Mouse (Mus musculus): ENCODE results near the gene Sh3glb2. TPM values are rescaled to one million over a fixed set of nuclear protein-coding genes. Genes with fewer than 3 reads are reported as not detected.
A peak's percentile ranks its signal among the peaks of the same experiment; 100 is the strongest.

The Sh3glb2 gene
- total and polyA plus RNA-seq, 2 experiments from 2014 or later: 156 to 292 TPM

- 65% methylated on average over 4 of the region's 4 CpGs for WGBS
- peaks cover 27% of the 10 kb centered on the region for H3K36me3 ChIP-seq (ENCODE audit: insufficient read depth)
- H3K9me3 ChIP-seq (ENCODE audit: low read length): no peaks in the 10 kb centered on the region
- no peak overlapping the region for H3K9ac ChIP-seq
- DNase-seq: no peak
- no peak overlapping the region for H3K4me3 ChIP-seq (ENCODE audit: low read depth, low read length)
- H3K27me3 ChIP-seq (ENCODE audit: insufficient read depth, low read length): no peaks in the 10 kb centered on the region
- ATAC-seq: no peak
- no peak for TF ChIP-seq CTCF (IDR thresholded peaks at IDR 0.05; ENCODE audit: low read depth)
- no peak overlapping the region for H3K4me2 ChIP-seq (ENCODE audit: low read depth)
- H3K27ac ChIP-seq (ENCODE audit: low read depth, low read length): no peak overlapping the region
- peaks cover 10% of the 10 kb centered on the region for H3K4me1 ChIP-seq (ENCODE audit: insufficient read depth)
Measured at GRCm38 (mm10) chr2:30356266-30356665, 2.9 kb downstream of the Sh3glb2 start.

- no peak overlapping the region for H3K4me2 ChIP-seq (ENCODE audit: low read depth)
- no peaks in the 10 kb centered on the region for H3K9me3 ChIP-seq (ENCODE audit: low read length)
- WGBS: 46% methylated on average over 4 of the region's 4 CpGs
- ATAC-seq: no peak
- no peak for DNase-seq
- no peak overlapping the region for H3K4me3 ChIP-seq (ENCODE audit: low read depth, low read length)
- H3K36me3 ChIP-seq (ENCODE audit: insufficient read depth): peaks cover 31% of the 10 kb centered on the region
- peaks cover 10% of the 10 kb centered on the region for H3K4me1 ChIP-seq (ENCODE audit: insufficient read depth)
- no peak for TF ChIP-seq CTCF (IDR thresholded peaks at IDR 0.05; ENCODE audit: low read depth)
- H3K9ac ChIP-seq: no peak overlapping the region
- H3K27me3 ChIP-seq (ENCODE audit: insufficient read depth, low read length): no peaks in the 10 kb centered on the region
- H3K27ac ChIP-seq (ENCODE audit: low read depth, low read length): no peak overlapping the region
Measured at GRCm38 (mm10) chr2:30355861-30356260, 3.3 kb downstream of the Sh3glb2 start.

DNA sequence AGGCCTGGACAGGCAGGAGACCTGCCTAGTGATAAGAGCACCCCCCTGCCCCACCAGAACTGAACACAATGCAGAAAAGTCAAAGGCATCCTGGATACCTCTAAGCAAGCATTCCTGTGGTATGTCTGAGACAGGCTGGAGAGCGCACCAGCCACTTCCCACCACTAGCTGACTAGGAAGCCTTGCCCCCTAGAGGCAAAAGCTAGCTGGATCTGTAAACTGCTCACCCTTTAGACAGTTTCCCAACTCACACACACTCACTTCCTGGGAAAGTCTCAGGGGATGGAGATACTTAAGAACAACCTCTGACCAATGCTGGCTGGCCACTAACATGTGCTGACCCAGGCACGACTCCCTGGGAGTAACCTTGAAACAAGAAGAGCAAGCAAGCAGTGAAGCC lies 8.0 kb downstream of the Sh3glb2 start:
- TF ChIP-seq CTCF (IDR thresholded peaks at IDR 0.05; ENCODE audit: low read depth): peak; percentile 55
- no peak overlapping the region for H3K9ac ChIP-seq
- no peak overlapping the region for H3K27ac ChIP-seq (ENCODE audit: low read depth, low read length)
- 0 out of 2 replicates have a peak, but pooled peaks have one; percentile 52 for ATAC-seq
- H3K9me3 ChIP-seq (ENCODE audit: low read length): no peaks in the 10 kb centered on the region
- 91% methylated on average over 2 of the region's 2 CpGs for WGBS
- H3K4me1 ChIP-seq (ENCODE audit: insufficient read depth): no peaks in the 10 kb centered on the region
- no peak overlapping the region for H3K4me2 ChIP-seq (ENCODE audit: low read depth)
- H3K4me3 ChIP-seq (ENCODE audit: low read depth, low read length): no peak overlapping the region
- no peaks in the 10 kb centered on the region for H3K27me3 ChIP-seq (ENCODE audit: insufficient read depth, low read length)
- peaks cover 74% of the 10 kb centered on the region for H3K36me3 ChIP-seq (ENCODE audit: insufficient read depth)
- DNase-seq: no peak

DNA sequence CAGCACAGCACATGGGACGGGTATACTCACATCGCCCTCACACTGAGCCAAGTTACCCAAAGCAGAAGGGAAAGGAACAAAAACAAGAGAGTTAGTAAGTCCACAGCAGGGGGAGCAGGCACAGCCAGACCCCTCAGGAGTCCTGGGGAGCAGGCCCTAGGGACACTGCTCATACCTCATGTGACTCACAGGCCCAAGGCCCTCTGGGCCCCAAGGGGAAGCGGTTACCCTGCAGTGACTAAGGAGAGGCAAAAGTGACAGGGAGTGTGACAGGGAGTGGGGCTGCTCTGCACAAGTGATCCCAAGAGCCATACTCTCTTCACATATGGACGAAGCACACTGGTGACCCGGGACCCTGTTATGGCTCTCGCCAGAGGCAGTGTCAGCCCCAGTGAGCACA lies 9.9 kb downstream of the Sh3glb2 start:
- Histone ChIP-seq H3K4me2 (ENCODE audit: low read depth) (no peak overlapping the region), H3K9me3 (ENCODE audit: low read length) (no peaks in the 10 kb centered on the region), H3K27me3 (ENCODE audit: insufficient read depth, low read length) (no peaks in the 10 kb centered on the region), H3K4me1 (ENCODE audit: insufficient read depth) (no peaks in the 10 kb centered on the region), H3K27ac (ENCODE audit: low read depth, low read length) (no peak overlapping the region), H3K4me3 (ENCODE audit: low read depth, low read length) (no peak overlapping the region), H3K36me3 (ENCODE audit: insufficient read depth) (peaks cover 87% of the 10 kb centered on the region), H3K9ac (no peak overlapping the region)
- WGBS: 90% methylated on average over 6 of the region's 6 CpGs
- no peak for TF ChIP-seq CTCF (IDR thresholded peaks at IDR 0.05; ENCODE audit: low read depth)
- ATAC-seq: no peak
- DNase-seq: no peak

DNA sequence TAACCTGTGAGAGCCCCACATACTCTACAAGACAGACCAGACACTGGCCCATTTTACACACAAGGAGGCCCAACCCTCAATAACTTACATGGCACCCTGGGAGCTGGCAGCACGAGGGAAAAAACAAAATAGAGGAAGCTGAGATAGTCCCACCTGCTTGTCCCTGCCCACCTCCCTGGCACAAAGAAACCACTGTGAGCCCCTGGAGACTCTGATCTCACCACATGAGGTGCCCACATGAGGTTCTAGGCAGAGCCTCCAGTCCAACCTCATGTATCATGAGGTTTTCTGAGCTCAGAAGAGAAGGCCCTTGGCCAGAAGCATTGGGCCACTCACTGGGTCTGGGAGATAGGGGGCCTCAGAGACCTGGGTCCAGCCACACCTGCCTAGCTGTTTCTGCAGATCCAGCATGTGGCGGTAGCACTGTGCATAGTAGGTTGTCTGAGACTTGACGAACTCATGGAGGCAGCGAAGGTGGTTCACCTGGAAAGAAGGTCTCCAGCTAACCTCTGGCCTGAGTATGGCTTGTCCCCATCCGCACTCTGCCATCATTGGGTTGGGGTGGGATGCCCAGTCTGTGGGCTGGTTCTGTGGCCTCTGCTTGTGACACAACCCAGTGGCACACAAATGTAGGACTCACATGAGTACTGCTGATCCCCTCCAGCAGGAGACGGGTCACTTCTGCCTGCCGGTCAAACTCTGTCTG lies 13.0 kb downstream of the Sh3glb2 start:
- no peak for ATAC-seq
- H3K4me3 ChIP-seq (ENCODE audit: low read depth, low read length): no peak overlapping the region
- H3K4me1 ChIP-seq (ENCODE audit: insufficient read depth): no peaks in the 10 kb centered on the region
- no peak for DNase-seq
- peaks cover 96% of the 10 kb centered on the region for H3K36me3 ChIP-seq (ENCODE audit: insufficient read depth)
- H3K4me2 ChIP-seq (ENCODE audit: low read depth): no peak overlapping the region
- no peaks in the 10 kb centered on the region for H3K9me3 ChIP-seq (ENCODE audit: low read length)
- H3K27ac ChIP-seq (ENCODE audit: low read depth, low read length): no peak overlapping the region
- no peaks in the 10 kb centered on the region for H3K27me3 ChIP-seq (ENCODE audit: insufficient read depth, low read length)
- 92% methylated on average over 7 of the region's 7 CpGs for WGBS
- H3K9ac ChIP-seq: no peak overlapping the region
- no peak for TF ChIP-seq CTCF (IDR thresholded peaks at IDR 0.05; ENCODE audit: low read depth)

DNA sequence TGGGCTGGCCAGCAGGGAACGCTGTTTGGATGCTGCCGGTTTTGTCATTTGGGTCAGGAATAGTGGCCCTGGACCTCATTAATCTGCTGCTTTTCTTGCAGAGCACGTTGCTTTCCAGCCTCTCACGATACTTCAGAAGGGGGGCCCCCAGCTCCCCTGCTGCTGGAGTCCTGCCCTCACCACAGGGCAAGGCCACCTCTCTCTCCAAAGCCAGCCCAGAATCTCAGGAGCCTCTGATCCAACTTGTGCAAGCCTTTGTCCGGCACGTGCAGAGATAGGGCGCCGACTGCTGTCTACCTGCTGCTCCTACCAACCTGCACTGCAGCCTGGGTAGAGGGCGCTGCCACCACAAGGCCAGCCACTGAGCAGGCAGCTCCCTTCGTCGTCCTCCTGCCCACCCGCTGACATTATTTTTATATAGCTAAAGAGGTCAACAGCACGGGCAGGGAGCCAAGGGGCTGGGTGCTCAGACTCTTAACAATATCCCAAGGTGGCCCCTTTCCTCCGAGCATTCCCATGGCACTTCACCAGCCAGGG lies 15.5 kb downstream of the Sh3glb2 start:
- H3K27me3 ChIP-seq (ENCODE audit: insufficient read depth, low read length): no peaks in the 10 kb centered on the region
- no peaks in the 10 kb centered on the region for H3K4me1 ChIP-seq (ENCODE audit: insufficient read depth)
- DNase-seq (no peak), ATAC-seq (peak; percentile 29)
- H3K9ac ChIP-seq: no peak overlapping the region
- H3K36me3 ChIP-seq (ENCODE audit: insufficient read depth): peaks cover 96% of the 10 kb centered on the region
- no peaks in the 10 kb centered on the region for H3K9me3 ChIP-seq (ENCODE audit: low read length)
- 56% methylated on average over 14 of the region's 14 CpGs for WGBS
- H3K4me3 ChIP-seq (ENCODE audit: low read depth, low read length): no peak overlapping the region
- H3K4me2 ChIP-seq (ENCODE audit: low read depth): no peak overlapping the region
- H3K27ac ChIP-seq (ENCODE audit: low read depth, low read length): no peak overlapping the region
- TF ChIP-seq CTCF (IDR thresholded peaks at IDR 0.05; ENCODE audit: low read depth): peak; percentile 12; the same call in 1 of the 2 replicates

- no peak for ATAC-seq
- Histone ChIP-seq H3K36me3 (ENCODE audit: insufficient read depth) (peaks cover 95% of the 10 kb centered on the region), H3K4me2 (ENCODE audit: low read depth) (no peak overlapping the region), H3K4me3 (ENCODE audit: low read depth, low read length) (no peak overlapping the region), H3K9me3 (ENCODE audit: low read length) (no peaks in the 10 kb centered on the region), H3K27ac (ENCODE audit: low read depth, low read length) (no peak overlapping the region), H3K4me1 (ENCODE audit: insufficient read depth) (no peaks in the 10 kb centered on the region), H3K27me3 (ENCODE audit: insufficient read depth, low read length) (no peaks in the 10 kb centered on the region), H3K9ac (no peak overlapping the region)
- no peak for DNase-seq
- no peak for TF ChIP-seq CTCF (IDR thresholded peaks at IDR 0.05; ENCODE audit: low read depth)
- 94% methylated on average over 7 of the region's 7 CpGs for WGBS
Measured at GRCm38 (mm10) chr2:30342544-30342943, 16.6 kb downstream of the Sh3glb2 start.

All from forebrain, postnatal 0 days (tissue).